Mouse (Mus musculus) forebrain, embryonic 12.5 days (tissue): ENCODE results near the gene Mboat2. TPM values are rescaled to one million over a fixed set of nuclear protein-coding genes. Genes with fewer than 3 reads are reported as not detected.

Experiments used
- ATAC-seq: fragments of 200-750 bp; cut with Nextera tagmentation; 2 replicates; pipeline ENCODE4 v1.8.0; 2017; ENCODE audit warnings: moderate TSS enrichment; ENCODE audit not compliant: low FRiP score
- H3K27ac ChIP-seq: fragments of 300-500 bp; sonication (generic); 2 replicates; pipeline ENCODE4 v1.5.1; 2016; ENCODE audit warnings: mild to moderate bottlenecking
- H3K27me3 ChIP-seq: fragments of 300-500 bp; sonication (generic); 2 replicates; pipeline ENCODE4 v1.6.1; 2016; ENCODE audit warnings: mild to moderate bottlenecking
- H3K36me3 ChIP-seq: fragments of 300-500 bp; sonication (generic); replicated peaks from 2 replicates; pipeline ENCODE4 v1.6.1; 2016; ENCODE audit warnings: mild to moderate bottlenecking
- H3K4me1 ChIP-seq: fragments of 300-500 bp; sonication (generic); 2 replicates; pipeline ENCODE4 v1.6.1; 2016
- H3K4me2 ChIP-seq: fragments of 300-500 bp; sonication (generic); 2 replicates; pipeline ENCODE4 v1.6.1; 2016; ENCODE audit warnings: mild to moderate bottlenecking, moderate library complexity
- H3K4me3 ChIP-seq: fragments of 300-500 bp; sonication (generic); replicated peaks from 2 replicates; pipeline ENCODE4 v1.5.1; 2016; ENCODE audit warnings: mild to moderate bottlenecking
- H3K9ac ChIP-seq: fragments of 300-500 bp; sonication (generic); 2 replicates; pipeline ENCODE4 v1.6.1; 2016; ENCODE audit warnings: mild to moderate bottlenecking
- H3K9me3 ChIP-seq: fragments of 300-500 bp; sonication (generic); 2 replicates; pipeline ENCODE4 v1.6.1; 2016
- WGBS: fragments of 180-500 bp; shearing (Covaris S2); methylation state at CpG from one replicate; pipeline ENCODE4 v1.1.7; 2016; 5-methylcytosine and 5-hydroxymethylcytosine counted together
- polyA plus RNA-seq: library from polyadenylated mRNA; unstranded; fragments of >200 nt; fragmentation: Nextera tagmentation; extraction: Ambion mirVana; gene quantifications from 2 replicates; pipeline ENCODE4 v1.2.1, GENCODE M21; 2016

The Mboat2 gene
- polyA plus RNA-seq, 1 experiment from 2014 or later, result 58.4 TPM

GRCm38 (mm10) chr12:24912876-24913275 lies 82.2 kb downstream of the Mboat2 start:
- no peak for ATAC-seq
- no peak overlapping the region for H3K4me2 ChIP-seq
- WGBS, result 94% methylated on average over 1 of the region's 1 CpGs
- H3K36me3 ChIP-seq, result peaks cover 18% of the 10 kb centered on the region
- H3K27me3 ChIP-seq, result no peaks in the 10 kb centered on the region
- no peaks in the 10 kb centered on the region for H3K9me3 ChIP-seq
- H3K27ac ChIP-seq, result no peak overlapping the region
- H3K4me3 ChIP-seq, result no peak overlapping the region
- no peaks in the 10 kb centered on the region for H3K4me1 ChIP-seq
- no peak overlapping the region for H3K9ac ChIP-seq

DNA sequence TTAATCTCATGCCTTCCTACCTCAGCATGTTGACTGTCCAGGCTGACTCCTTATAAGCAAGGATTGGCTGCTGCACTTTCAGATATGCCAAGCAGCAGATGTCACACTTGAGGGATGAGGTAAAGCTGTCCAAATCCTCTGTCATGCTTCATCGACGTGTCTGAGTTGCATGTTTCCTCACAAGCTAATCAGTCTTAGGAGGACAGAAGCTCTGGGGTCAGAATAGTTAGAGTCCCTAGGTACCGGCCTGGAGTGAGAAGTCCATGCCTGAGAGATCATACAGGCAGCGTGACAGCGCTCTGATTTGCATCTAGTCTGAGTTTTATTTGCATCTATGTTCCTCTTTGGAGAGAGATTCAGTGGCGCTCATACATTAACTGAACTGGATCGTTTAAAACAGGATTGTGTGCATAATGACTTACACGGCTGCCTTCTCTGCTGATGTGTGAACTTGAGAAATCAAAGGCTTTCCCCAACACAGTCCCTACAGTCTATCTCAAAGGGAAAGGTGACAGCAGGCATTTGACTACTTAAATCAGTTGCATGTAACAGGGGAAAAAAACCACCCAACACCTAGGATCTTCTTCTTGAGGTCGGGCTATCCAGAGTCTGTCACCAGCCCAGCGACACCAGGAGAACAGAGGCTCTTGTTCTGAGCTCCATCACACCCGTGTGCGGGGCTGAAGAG lies 88.0 kb downstream of the Mboat2 start:
- Histone ChIP-seq H3K9ac (no peak overlapping the region), H3K9me3 (no peaks in the 10 kb centered on the region), H3K4me2 (no peak overlapping the region), H3K4me1 (no peaks in the 10 kb centered on the region), H3K27ac (no peak overlapping the region), H3K4me3 (no peak overlapping the region), H3K36me3 (peaks cover 13% of the 10 kb centered on the region), H3K27me3 (no peaks in the 10 kb centered on the region)
- ATAC-seq, result no peak
- 79% methylated on average over 12 of the region's 12 CpGs for WGBS

DNA sequence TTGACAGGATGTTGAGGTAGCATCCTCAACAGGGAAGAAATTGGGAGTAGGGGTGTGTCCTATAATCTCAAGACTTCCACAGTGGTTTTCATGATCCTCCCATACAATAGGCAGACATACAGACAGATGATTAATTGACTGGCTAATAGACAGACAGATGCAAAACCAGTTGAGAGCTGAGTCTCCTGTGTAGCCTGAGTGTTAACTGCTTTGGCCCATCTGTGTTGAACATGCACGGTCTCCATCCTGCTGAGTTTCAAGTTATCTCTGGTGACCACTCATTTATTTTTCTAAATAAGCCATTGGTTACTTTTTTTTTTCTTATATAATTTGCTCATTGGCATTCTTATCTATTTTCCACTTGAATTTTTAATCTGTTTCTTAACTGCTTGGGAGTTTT lies 90.2 kb downstream of the Mboat2 start:
- Histone ChIP-seq H3K9ac (no peak overlapping the region), H3K36me3 (peaks cover 13% of the 10 kb centered on the region), H3K9me3 (no peaks in the 10 kb centered on the region), H3K27me3 (no peaks in the 10 kb centered on the region), H3K27ac (no peak overlapping the region), H3K4me2 (no peak overlapping the region), H3K4me1 (0 out of 2 replicates have a peak, but pooled peaks cover 8% of the 10 kb centered on the region), H3K4me3 (no peak overlapping the region)
- ATAC-seq, result no peak
- 89% methylated on average over 1 of the region's 1 CpGs for WGBS

GRCm38 (mm10) chr12:24924003-24924402 lies 93.3 kb downstream of the Mboat2 start:
- H3K27me3 ChIP-seq, result no peaks in the 10 kb centered on the region
- H3K27ac ChIP-seq, result no peak overlapping the region
- H3K36me3 ChIP-seq, result peaks cover 12% of the 10 kb centered on the region; the same call in 1 of the 2 replicates
- no peak overlapping the region for H3K9ac ChIP-seq
- no peak for ATAC-seq
- no peak overlapping the region for H3K4me2 ChIP-seq
- no peaks in the 10 kb centered on the region for H3K9me3 ChIP-seq
- H3K4me1 ChIP-seq, result peaks cover 24% of the 10 kb centered on the region
- 86% methylated on average over 4 of the region's 4 CpGs for WGBS
- H3K4me3 ChIP-seq, result no peak overlapping the region

DNA sequence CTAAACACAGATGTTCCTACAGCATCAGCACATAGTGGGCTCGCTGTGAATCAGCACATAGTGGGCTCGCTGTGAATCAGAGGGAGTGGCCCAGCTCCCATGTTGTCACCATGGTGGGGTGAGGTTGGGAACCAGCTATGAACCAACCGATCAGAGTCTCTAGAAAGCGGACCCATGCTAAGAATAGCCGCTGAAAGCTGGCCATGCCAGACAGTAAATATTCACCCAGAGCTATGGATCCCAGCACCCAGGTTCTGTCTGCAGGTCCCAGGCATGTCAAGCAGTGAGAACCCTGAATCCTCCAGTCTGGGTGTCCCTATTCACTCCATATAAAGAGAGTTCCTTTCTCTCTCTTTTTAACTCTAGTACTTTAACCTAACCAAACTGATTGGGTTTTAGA lies 94.6 kb downstream of the Mboat2 start:
- WGBS, result 83% methylated on average over 5 of the region's 5 CpGs
- Histone ChIP-seq H3K27ac (no peak overlapping the region), H3K4me3 (no peak overlapping the region), H3K4me1 (peaks cover 29% of the 10 kb centered on the region), H3K4me2 (no peak overlapping the region), H3K9ac (no peak overlapping the region), H3K27me3 (no peaks in the 10 kb centered on the region), H3K9me3 (no peaks in the 10 kb centered on the region), H3K36me3 (peaks cover 13% of the 10 kb centered on the region; the same call in 1 of the 2 replicates)
- no peak for ATAC-seq

- Histone ChIP-seq H3K4me3 (no peak overlapping the region), H3K9me3 (no peaks in the 10 kb centered on the region), H3K4me1 (peaks cover 29% of the 10 kb centered on the region), H3K36me3 (peaks cover 13% of the 10 kb centered on the region; the same call in 1 of the 2 replicates), H3K27ac (no peak overlapping the region), H3K4me2 (no peak overlapping the region), H3K9ac (no peak overlapping the region), H3K27me3 (no peaks in the 10 kb centered on the region)
- 49% methylated on average over 4 of the region's 4 CpGs for WGBS
- ATAC-seq, result no peak
These were observed 95.0 kb downstream of the Mboat2 start for GRCm38 (mm10) chr12:24925684-24926083.

DNA sequence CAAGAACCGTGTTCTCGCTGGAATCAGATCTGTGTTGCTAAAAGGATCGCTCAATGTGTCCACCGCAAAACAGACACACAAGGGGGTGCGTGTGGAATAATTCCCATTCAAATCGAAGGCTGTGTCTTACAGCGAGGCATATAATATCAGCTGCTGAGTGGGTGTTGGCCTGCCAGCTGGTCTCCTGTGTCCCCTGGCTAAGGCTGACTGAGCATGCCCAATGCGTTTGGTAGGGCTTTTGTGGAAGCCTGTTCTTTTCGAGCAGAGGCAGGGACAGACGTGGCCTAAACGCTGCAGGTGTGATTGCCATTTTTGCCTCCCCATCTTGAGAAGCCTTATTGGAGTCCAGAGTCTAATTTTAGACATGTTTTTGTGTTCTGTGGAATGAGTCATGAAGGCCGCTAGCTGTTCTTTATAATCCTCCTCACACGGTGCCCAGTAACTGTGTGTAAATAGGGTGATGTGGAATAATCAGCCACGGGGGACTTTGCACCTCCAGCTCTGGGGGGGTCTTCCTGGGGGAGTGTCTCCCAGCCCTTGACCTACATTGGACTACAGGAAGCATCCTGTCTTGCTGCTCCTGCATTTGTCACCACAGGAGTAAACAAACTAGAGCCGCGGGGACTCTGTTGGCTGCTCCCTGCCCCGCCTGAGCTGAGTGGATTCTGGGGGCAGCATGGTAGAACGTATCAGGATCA lies 97.5 kb downstream of the Mboat2 start:
- 0 out of 2 replicates have a peak, but pooled peaks have one; percentile 41 for ATAC-seq
- no peak overlapping the region for H3K4me2 ChIP-seq
- H3K27ac ChIP-seq, result peak overlapping the region; percentile 57

GRCm38 (mm10) chr12:24929043-24929442 lies 98.4 kb downstream of the Mboat2 start:
- ATAC-seq, result no peak
- H3K4me2 ChIP-seq, result no peak overlapping the region
- 82% methylated on average over 7 of the region's 7 CpGs for WGBS
- peaks cover 13% of the 10 kb centered on the region; the same call in 1 of the 2 replicates for H3K36me3 ChIP-seq
- H3K27ac ChIP-seq, result peak overlapping the region; percentile 57; the same call in 1 of the 2 replicates
- no peaks in the 10 kb centered on the region for H3K9me3 ChIP-seq
- no peaks in the 10 kb centered on the region for H3K27me3 ChIP-seq
- no peak overlapping the region for H3K9ac ChIP-seq
- peaks cover 52% of the 10 kb centered on the region for H3K4me1 ChIP-seq
- H3K4me3 ChIP-seq, result no peak overlapping the region

More for the DNA sequence above, 97.5 kb downstream of the Mboat2 start:
- peaks cover 13% of the 10 kb centered on the region; the same call in 1 of the 2 replicates for H3K36me3 ChIP-seq
- no peak overlapping the region for H3K4me3 ChIP-seq
- peaks cover 43% of the 10 kb centered on the region for H3K4me1 ChIP-seq
- H3K9me3 ChIP-seq, result no peaks in the 10 kb centered on the region
- 70% methylated on average over 18 of the region's 18 CpGs for WGBS
- no peak overlapping the region for H3K9ac ChIP-seq
- no peaks in the 10 kb centered on the region for H3K27me3 ChIP-seq

DNA sequence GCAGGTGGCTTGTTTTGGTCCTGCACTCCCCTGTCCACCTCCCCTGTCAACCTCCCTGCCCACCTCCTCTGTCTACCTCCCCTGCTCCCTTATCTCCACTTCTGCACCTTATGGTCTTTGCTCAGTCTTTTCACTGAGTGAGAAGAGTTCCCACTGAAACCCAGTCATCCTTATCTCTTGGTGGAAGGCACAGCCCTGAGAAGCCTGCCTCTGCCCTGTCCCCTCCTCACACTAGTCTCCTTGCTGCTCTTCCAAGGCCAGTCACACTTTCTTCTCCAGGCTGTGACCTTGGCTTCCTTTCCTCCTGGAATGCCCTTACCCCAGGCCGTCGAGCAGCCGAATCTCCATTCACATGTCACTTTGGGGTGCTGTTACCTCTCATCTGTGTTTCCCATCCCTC lies 100.1 kb downstream of the Mboat2 start:
- Histone ChIP-seq H3K9ac (no peak overlapping the region), H3K4me3 (no peak overlapping the region), H3K36me3 (peaks cover 13% of the 10 kb centered on the region; the same call in 1 of the 2 replicates), H3K27ac (no peak overlapping the region), H3K4me1 (peaks cover 47% of the 10 kb centered on the region), H3K9me3 (no peaks in the 10 kb centered on the region), H3K27me3 (no peaks in the 10 kb centered on the region), H3K4me2 (no peak overlapping the region)
- WGBS, result 87% methylated on average over 3 of the region's 3 CpGs
- ATAC-seq, result no peak

DNA sequence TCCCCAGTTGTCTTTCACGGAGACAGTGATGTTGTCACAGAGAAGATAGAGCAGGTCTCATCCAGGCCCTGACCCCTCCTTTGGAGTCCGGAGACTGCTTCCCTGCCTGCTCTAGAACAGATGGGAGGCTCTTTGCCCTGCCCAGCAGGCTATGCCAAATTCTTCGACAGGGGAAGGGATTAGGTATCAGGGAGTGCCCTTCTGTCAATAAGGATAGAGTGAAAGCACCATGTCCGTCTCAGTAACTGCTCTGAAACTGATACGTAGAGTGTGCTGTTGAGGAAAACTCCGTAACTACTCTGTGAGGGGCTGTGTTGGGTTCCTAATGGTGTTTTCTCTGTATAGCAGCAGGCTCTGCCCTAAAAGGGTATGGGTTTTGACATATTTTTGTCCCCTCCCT lies 101.4 kb downstream of the Mboat2 start:
- H3K27me3 ChIP-seq, result no peaks in the 10 kb centered on the region
- ATAC-seq, result no peak
- H3K4me2 ChIP-seq, result no peak overlapping the region
- H3K27ac ChIP-seq, result no peak overlapping the region
- WGBS, result 68% methylated on average over 6 of the region's 6 CpGs
- no peak overlapping the region for H3K9ac ChIP-seq
- peaks cover 47% of the 10 kb centered on the region for H3K4me1 ChIP-seq
- H3K4me3 ChIP-seq, result no peak overlapping the region
- no peaks in the 10 kb centered on the region for H3K9me3 ChIP-seq
- H3K36me3 ChIP-seq, result peaks cover 9% of the 10 kb centered on the region; the same call in 1 of the 2 replicates

GRCm38 (mm10) chr12:24933206-24933775 lies 102.6 kb downstream of the Mboat2 start:
- 91% methylated on average over 1 of the region's 1 CpGs for WGBS

GRCm38 (mm10) chr12:24933996-24934395 lies 103.3 kb downstream of the Mboat2 start:
- Histone ChIP-seq H3K4me2 (no peak overlapping the region), H3K27ac (no peak overlapping the region), H3K36me3 (0 out of 2 replicates have a peak, but pooled peaks cover 1% of the 10 kb centered on the region), H3K9ac (no peak overlapping the region), H3K27me3 (no peaks in the 10 kb centered on the region), H3K9me3 (no peaks in the 10 kb centered on the region), H3K4me1 (peaks cover 31% of the 10 kb centered on the region), H3K4me3 (no peak overlapping the region)
- no peak for ATAC-seq
- WGBS, result 90% methylated on average over 3 of the region's 3 CpGs

More at GRCm38 (mm10) chr12:24933206-24933775, 102.6 kb downstream of the Mboat2 start:
- Histone ChIP-seq H3K27me3 (no peaks in the 10 kb centered on the region), H3K9me3 (no peaks in the 10 kb centered on the region), H3K4me3 (no peak overlapping the region), H3K4me2 (no peak overlapping the region), H3K36me3 (peaks cover 8% of the 10 kb centered on the region; the same call in 1 of the 2 replicates), H3K4me1 (peaks cover 38% of the 10 kb centered on the region), H3K27ac (0 out of 2 replicates have a peak overlapping the region, but pooled peaks have one; percentile 20), H3K9ac (no peak overlapping the region)
- ATAC-seq, result no peak
